Mouse (Mus musculus) kidney, adult 2 months (tissue): ENCODE results near the gene Cib4. TPM values are rescaled to one million over a fixed set of nuclear protein-coding genes. Genes with fewer than 3 reads are reported as not detected.

ENCODE experiments used
- DNase-seq: peaks from one replicate; pipeline ENCODE4 v3.0.0; 2021
- H3K27ac ChIP-seq: fragments of 200-500 bp; 2 replicates; pipeline ENCODE4 v1.5.1; 2012; ENCODE audit warnings: low read depth, low read length, control low read depth, inconsistent platforms; ENCODE audit not compliant: insufficient read depth
- H3K27me3 ChIP-seq: fragments of 200-500 bp; replicated peaks from 2 replicates; pipeline ENCODE4 v1.6.1; 2012; ENCODE audit warnings: mild to moderate bottlenecking, moderate library complexity, low read length, inconsistent platforms; ENCODE audit not compliant: control insufficient read depth, insufficient read depth
- H3K36me3 ChIP-seq: fragments of 200-500 bp; 2 replicates; pipeline ENCODE4 v1.6.1; 2012; ENCODE audit warnings: mild to moderate bottlenecking, moderate library complexity, low read length, inconsistent platforms; ENCODE audit not compliant: control insufficient read depth, insufficient read depth
- H3K4me1 ChIP-seq: fragments of 200-500 bp; 2 replicates; pipeline ENCODE4 v1.6.1; 2011; ENCODE audit warnings: low read length; ENCODE audit not compliant: control insufficient read depth, insufficient read depth
- H3K4me3 ChIP-seq: fragments of 200-500 bp; 2 replicates; pipeline ENCODE4 v1.5.1; 2011; ENCODE audit warnings: mild to moderate bottlenecking, low read depth, low read length, control low read depth; ENCODE audit not compliant: insufficient read depth
- CTCF ChIP-seq: fragments of 200-500 bp; conservative IDR thresholded peaks from 2 replicates; pipeline ENCODE4 v1.5.1; 2011; ENCODE audit warnings: low read depth, mild to moderate bottlenecking, control low read depth, low read length, moderate library complexity, mixed read lengths; ENCODE audit not compliant: insufficient read depth, insufficient read length
- POLR2A ChIP-seq: fragments of 200-500 bp; IDR thresholded peaks from one replicate; pipeline ENCODE4 v1.6.1; 2011; ENCODE audit warnings: low read depth, low read length, control low read depth
- WGBS: fragments of 180-500 bp; shearing (Covaris S2); methylation state at CpG from one replicate; pipeline ENCODE4 v1.1.7; 2018; 5-methylcytosine and 5-hydroxymethylcytosine counted together
- polyA plus RNA-seq: library from polyadenylated mRNA; depleted of rRNA; stranded (reverse); fragments of >200 nt; gene quantifications from 2 replicates; pipeline ENCODE4 v1.2.3, GENCODE M21; 2012

Gene Cib4
- polyA plus RNA-seq, 1 experiment = not detected

DNA sequence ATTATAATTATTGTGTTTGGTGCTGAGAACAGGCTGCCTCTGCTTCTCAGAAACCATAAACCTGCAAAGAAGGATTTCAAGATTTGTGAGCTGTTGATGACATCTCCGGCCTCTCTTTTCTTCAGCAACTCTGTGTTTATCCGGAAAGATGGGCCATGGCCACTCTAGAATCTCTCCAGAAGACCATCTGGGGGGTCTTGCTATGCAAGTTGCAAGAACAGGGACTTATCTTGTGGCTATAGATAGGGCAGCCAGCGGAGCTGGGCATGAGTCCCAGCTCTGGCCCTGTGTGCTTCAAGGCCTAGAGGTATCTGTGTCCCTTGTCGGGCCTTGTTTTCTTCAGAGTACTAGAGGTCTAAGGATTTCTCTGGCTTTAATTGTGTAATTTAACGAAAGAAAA, 36.4 kb upstream of the Cib4 start:
- Histone ChIP-seq H3K27me3 (no peaks in the 10 kb centered on the region), H3K27ac (no peak overlapping the region), H3K4me1 (no peaks in the 10 kb centered on the region), H3K36me3 (no peaks in the 10 kb centered on the region), H3K4me3 (no peak overlapping the region)
- DNase-seq = no peak
- WGBS = 86% methylated on average over 5 of the region's 5 CpGs
- no peak for TF ChIP-seq CTCF
- no peak for TF ChIP-seq POLR2A

DNA sequence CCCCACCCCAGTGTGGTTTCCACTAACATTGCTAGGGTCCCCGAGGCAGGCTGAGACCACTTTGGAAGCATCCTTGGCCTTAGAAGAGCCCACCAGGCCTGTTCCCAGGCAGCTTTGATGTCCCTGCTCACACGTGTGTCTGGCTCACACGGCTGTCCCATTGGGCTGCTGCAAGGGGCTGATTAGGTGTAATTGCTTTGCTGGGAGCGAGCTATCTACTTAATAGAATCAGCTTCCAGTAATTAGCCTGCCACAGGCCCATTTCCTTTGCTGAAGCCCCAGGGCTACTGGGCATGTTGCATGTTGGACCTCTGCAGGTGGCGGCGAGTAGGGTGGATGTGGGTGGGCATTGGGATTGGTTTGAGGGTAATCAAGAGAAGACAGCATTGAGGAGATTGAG, 35.1 kb upstream of the Cib4 start:
- 38% methylated on average over 6 of the region's 6 CpGs for WGBS
- H3K27ac ChIP-seq = no peak overlapping the region
- no peaks in the 10 kb centered on the region for H3K27me3 ChIP-seq
- no peak overlapping the region for H3K4me3 ChIP-seq
- no peaks in the 10 kb centered on the region for H3K4me1 ChIP-seq
- DNase-seq = no peak
- H3K36me3 ChIP-seq = no peaks in the 10 kb centered on the region
- TF ChIP-seq CTCF = no peak
- no peak for TF ChIP-seq POLR2A

- Histone ChIP-seq H3K4me1 (no peaks in the 10 kb centered on the region), H3K27me3 (no peaks in the 10 kb centered on the region), H3K27ac (no peak overlapping the region), H3K4me3 (no peak overlapping the region), H3K36me3 (no peaks in the 10 kb centered on the region)
- WGBS = 72% methylated on average over 6 of the region's 6 CpGs
- TF ChIP-seq POLR2A (no peak), CTCF (no peak)
- DNase-seq = no peak
These were observed 32.9 kb upstream of the Cib4 start for GRCm38 (mm10) chr5:30578445-30579080.

GRCm38 (mm10) chr5:30577654-30578310, 32.1 kb upstream of the Cib4 start:
- Histone ChIP-seq H3K36me3 (no peaks in the 10 kb centered on the region), H3K27me3 (no peaks in the 10 kb centered on the region), H3K4me3 (no peak overlapping the region), H3K4me1 (no peaks in the 10 kb centered on the region), H3K27ac (no peak overlapping the region)
- DNase-seq = no peak
- TF ChIP-seq CTCF (no peak), POLR2A (no peak)
- 80% methylated on average over 12 of the region's 12 CpGs for WGBS

GRCm38 (mm10) chr5:30577251-30577650, 31.6 kb upstream of the Cib4 start:
- DNase-seq = no peak
- Histone ChIP-seq H3K36me3 (no peaks in the 10 kb centered on the region), H3K4me1 (no peaks in the 10 kb centered on the region), H3K4me3 (no peak overlapping the region), H3K27ac (no peak overlapping the region), H3K27me3 (no peaks in the 10 kb centered on the region)
- 54% methylated on average over 9 of the region's 9 CpGs for WGBS
- TF ChIP-seq CTCF (no peak), POLR2A (no peak)

DNA sequence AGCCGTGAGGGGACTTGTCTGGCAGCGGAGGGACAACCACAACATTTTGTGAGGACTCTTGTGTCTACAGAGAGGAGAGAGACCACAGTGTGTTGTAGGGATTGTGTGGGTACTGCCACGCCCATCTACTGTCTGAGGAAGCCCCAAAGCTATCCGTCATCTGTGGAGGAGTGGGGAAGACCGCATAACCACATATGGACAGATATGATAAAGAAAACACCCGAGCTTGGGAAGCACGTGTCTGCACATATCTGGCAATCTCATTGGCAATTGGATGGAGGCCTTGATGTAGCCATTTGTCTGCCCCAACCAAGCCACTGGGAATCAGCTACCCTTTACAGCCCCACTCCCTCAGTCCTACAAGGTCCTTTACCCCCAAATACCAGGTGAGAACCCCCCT, 30.6 kb upstream of the Cib4 start:
- 83% methylated on average over 7 of the region's 7 CpGs for WGBS
- Histone ChIP-seq H3K36me3 (no peaks in the 10 kb centered on the region), H3K4me1 (no peaks in the 10 kb centered on the region), H3K27ac (no peak overlapping the region), H3K4me3 (no peak overlapping the region), H3K27me3 (no peaks in the 10 kb centered on the region)
- no peak for DNase-seq
- no peak for TF ChIP-seq POLR2A

- WGBS = 80% methylated on average over 8 of the region's 8 CpGs
These were observed 28.7 kb upstream of the Cib4 start for GRCm38 (mm10) chr5:30574367-30574766.

More at GRCm38 (mm10) chr5:30574367-30574766, 28.7 kb upstream of the Cib4 start:
- peak; percentile 5 for DNase-seq
- Histone ChIP-seq H3K4me1 (no peaks in the 10 kb centered on the region), H3K27me3 (no peaks in the 10 kb centered on the region), H3K27ac (no peak overlapping the region), H3K36me3 (no peaks in the 10 kb centered on the region), H3K4me3 (no peak overlapping the region)
- TF ChIP-seq CTCF = no peak
- no peak for TF ChIP-seq POLR2A
